Mouse (Mus musculus): ENCODE measurements at regions not wholly inside any gene's neighbourhood (a gene's known extent, or its start where the extent isn't known, plus 50 kb on each side); places are given as distances from the start of the nearest gene placed in this dataset.
"Not testable (repeated sequence)": the region's sequence is repeated elsewhere in the genome, so short reads cannot be mapped to it uniquely, and the experiment has no call there.

DNA sequence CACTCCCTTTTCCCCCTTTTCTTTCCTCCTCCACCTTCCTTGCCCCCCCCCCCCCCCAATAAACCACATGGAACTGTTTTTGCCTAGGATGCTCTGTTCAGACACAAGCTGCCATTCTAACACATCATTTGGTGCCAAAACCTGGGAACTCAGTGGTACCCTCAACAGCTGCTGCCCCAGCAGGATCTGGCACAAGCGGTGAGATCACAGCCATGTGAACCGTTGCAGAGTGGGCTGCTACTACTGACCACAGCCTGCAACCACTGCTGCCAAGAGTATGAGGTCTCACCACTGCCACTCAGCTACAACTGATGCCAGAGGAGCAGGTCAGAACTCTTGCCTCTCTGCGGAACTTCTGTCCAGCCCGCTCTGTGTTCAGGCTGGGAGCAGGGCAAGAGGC lies 206.2 kb downstream of the Pcsk1 start:
- DNase-seq (ENCODE audit: low read depth, low spot score), result no peak

DNA sequence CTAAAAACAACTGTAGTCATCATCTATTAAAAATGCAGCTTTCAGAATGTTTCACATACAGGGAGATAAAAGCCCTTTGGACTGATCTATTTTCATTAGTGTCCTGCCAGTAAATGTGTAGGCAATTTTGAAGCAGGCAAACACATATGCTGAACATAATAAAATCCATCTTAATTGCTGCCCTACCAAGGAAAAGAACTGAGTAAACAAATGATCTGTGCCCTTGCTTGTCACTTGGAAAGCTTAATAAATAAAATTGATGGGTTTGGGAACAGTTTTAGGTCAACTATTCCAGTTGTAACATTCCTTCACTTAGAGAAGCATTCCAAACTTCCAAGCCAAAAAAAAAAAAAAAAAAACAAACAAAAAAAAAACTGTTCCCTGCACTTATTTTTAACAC lies 230.2 kb downstream of the Pcsk1 start:
- DNase-seq (ENCODE audit: low read depth, low spot score), result no peak

DNA sequence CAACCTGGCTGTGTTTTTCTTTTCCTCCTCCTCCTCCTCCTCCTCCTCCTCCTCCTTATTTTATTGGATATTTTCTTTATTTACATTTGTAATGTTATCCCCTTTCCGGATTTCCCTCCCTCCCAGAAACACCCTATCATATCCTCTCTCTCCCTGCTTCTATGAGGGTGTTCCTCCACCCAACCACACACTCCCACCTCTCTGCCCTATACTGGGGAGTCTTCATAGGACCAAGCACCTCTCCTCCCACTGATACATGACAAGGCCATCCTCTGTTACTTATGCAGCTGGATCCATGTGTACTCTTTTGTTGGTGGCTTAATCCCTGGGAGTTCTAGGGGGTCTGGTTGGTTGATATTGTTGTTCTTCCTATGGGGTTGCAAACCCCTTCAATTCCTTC lies 230.6 kb downstream of the Pcsk1 start:
- no peak for DNase-seq (ENCODE audit: low read depth, low spot score)

DNA sequence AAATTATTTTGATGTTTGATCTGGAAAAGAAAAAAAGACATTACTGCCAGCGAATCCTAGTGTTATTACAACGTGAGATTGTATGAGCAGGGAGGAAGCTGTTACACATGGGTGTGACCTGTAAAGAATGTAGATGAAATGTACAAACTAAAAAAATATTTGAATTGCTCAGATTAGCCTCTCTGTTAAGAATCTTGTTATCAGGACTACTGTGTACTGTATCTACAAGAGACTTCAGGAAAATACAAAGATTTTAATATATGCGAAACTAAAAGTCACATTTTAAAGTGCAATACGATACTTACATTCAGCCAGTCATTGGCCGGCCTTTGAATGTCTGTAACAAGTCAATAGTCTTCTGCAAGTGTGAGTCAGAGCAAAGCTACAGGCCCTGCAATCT lies 247.4 kb downstream of the Pcsk1 start:
- no peak for DNase-seq (ENCODE audit: low read depth, low spot score)

DNA sequence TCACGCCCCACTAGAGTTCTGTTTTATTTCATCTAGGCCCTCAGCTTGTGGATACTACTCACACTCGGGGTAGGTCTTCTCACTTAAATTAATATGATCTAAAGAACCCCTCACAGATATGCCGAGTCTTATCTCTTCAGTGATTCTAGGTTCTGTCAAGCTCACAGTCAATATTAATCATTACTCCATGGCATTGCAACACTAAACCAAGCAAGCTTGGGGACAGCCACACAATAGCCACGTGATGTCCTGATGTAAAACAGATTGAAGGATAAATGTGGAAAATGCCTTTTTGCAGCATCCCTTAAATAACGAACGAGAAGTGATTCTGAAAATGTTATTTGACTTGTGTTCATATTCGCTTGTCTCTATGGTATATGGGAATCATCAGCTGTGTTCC lies 253.8 kb downstream of the Pcsk1 start:
- DNase-seq (ENCODE audit: low read depth, low spot score), result no peak

DNA sequence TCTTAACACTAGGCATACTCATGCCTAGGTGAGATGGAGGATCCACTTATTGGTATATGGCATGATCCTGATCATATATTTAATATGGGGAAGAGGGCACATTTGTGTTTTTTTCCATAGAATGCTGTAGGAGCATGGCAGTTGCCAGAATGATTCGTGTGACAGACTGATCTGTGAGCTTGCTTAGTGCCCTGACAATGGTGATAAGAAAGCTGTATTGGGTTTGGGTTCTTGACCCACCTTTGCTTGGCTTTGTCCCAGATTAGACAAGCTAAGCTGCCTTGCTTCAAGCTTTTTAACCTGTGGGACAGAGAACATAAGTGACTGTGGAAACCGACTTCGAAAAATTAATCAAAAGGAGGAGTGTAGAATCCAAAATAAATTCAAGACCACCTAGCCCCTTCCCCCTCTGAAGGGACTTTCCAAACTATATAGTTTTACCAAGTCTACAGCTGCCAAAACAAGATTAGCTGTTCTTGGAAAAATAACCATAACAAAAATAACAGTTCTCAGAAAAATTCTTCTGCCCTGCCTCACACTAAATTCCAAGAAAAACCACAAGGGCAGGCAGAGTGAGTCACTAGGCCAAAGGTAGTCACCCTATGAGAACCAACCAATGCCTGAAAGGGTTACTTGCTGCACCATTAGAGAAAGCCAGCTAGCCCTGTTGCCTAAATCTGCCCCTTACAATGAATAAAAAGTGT lies 277.2 kb downstream of the Pcsk1 start:
- no peak for DNase-seq (ENCODE audit: low read depth, low spot score)

DNA sequence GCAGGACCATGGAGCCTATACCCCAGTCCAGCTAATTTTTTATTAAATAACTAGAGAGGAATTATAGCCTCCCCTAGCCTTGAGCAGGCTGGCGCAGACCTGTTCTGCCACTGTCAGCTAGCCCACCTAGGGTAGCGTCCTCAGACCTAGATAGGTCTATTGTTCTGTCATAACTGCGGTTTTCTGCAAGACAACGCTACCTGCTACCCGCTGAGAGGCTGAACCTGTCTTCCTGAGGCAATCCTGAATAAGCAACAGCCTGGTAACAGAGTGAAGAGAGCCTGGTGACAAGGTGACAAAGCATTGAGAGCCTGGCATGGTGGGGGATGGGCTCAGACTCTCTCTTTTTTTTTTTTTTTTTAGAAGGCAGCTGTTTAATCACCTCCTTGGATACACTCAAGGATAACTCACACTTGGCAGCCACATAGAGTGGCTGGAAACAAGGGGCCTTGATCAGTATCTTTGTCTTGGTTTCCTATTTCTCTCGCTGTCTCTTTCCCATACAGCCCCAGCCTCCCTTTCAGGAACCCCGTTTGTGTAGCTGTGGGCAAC lies 278.7 kb downstream of the Pcsk1 start:
- DNase-seq (ENCODE audit: low read depth, low spot score), result peak; percentile 71

DNA sequence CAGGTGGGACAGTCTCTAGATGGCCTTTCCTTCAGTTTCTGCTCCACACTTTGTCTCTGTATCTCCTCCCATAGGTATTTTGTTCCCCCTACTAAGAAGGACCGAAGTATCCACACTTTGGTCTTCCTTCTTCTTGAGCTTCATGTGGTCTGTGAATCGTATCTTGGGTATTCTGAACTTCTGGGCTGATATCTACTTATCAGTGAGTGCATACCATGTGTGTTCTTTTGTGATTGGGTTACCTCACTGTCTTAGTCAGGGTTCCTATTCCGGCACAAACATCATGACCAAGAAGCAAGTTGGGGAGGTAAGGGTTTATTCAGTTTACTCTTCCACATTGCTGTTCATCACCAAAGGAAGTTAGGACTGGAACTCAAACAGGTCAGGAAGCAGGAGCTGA lies 287.5 kb downstream of the Pcsk1 start:
- not testable (repeated sequence) for DNase-seq (ENCODE audit: low read depth, low spot score)

DNA sequence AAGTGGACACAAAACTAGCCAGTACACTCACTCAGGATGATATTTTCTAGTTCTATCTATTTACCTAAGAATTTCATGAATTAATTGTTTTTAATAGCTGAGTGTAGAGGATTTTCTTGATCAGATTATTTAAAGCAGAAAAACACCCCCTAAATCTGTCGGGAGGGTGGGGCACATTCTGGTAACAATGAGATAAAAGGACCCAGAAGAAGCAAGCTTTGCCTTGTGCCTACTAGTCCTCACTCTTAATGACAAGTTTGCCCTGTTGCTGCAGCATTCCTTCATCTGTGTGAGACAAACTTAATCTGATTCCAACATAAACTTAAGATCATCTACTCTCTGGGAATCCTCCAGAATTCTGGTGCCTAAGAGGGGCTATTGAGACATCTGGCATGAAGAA lies 288.1 kb downstream of the Pcsk1 start:
- no peak for DNase-seq (ENCODE audit: low read depth, low spot score)

DNA sequence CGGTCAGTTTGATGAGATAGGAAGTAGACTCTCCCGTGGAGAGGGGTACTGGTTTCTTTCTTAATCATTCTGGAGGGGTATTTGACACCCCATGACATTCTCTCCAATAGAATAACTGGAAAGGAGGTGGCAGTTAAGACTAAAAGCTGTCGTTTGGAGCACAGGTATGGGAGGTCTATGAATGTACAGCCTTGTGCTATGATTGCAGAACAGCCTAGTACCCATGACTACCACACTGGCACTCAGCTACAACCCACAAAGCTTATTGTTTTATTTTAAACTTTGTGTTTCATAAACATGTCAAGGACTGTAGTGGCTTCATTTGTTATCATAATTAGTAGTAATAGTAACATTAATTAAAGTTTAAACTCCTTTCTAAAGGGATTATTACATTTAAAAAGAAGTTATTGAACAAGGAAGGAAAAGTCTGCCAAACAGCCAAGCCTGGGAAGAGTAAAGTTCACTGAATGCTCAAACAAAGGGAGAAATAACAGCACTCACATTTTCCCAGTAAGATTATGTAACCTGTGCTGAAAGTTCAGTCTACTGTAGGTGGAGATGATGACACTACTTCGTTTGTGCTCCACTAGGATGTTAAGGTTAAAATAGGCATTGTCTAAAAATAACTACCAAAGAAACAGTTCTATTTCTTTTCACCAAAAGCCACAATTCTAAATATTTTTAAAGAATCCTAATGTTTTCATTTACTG lies 295.2 kb downstream of the Pcsk1 start:
- no peak for DNase-seq (ENCODE audit: low read depth, low spot score)

DNA sequence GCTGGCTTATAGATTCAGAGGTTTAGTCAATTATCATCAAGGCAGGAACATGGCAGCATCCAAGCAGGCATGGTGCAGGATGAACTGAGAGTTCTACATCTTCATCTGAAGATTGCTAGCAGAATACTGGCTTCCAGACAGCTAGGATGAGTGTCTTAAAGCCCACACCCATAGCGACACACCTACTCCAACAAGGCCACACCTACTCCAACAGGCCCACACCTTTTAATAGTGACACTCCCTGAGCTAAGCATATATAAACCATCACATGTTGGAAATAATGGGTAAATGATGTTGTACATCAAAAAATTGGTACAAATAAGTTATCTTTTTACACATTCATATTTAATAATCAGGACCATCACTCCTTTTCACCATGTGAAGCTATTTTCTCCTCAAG lies 299.6 kb downstream of the Pcsk1 start:
- DNase-seq (ENCODE audit: low read depth, low spot score), result no peak

DNA sequence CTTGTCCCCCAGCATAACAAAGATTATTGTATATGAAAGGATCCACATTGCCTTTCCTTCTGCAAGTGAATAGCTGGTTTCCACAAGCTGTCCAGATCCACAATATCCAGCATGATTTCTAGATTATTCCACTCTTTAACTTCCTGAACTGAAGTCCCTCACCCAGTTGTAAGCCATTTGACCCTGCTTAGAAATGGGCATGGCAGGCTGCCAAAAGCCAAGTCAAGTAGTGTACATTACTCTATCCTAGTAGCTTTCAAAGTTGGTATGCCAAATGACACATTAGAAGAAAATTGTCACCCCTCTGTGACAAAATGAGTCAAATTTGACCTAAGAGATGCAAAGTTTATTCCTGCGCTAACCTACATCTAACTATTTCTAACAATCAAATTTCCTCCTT lies 300.6 kb downstream of the Pcsk1 start:
- DNase-seq (ENCODE audit: low read depth, low spot score), result no peak

DNA sequence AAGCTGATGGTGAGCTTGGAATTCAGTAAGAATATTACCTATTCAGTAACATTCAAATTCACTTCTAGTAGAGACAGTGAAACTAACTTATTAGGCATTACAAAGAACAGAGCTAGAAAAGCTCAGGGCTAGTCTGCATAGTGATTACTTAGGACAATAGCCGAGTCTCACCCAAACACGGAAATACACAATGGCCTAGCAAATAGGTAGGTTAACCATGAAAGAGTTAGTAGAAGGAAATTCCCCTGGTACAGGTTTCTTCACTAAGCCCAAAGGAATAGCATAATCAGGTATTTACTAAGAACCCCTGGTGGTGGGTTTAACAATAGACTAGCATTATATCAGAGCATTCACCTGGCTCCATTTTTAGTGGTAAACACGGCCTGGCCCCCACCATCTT lies 306.7 kb upstream of the Ell2 start:
- DNase-seq (ENCODE audit: low read depth, low spot score), result peak; percentile 80

DNA sequence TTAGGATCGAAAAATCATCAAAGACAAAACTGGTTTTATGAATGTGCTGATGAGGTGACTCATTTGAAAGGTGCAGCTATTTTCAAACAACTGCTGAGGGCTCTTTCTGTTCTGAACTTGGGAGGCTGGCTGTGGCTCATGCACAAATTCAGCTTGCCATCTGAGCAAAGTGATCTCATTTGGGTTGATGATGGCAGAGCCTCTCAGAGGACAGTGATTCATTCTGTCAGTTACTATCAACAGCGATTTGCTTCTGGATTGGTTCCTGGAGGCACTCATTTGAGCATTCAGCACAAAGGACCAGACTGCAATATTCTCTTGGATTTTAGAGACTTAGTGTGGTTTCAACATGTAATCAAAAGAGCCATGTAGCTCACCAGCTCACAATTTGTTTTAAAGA lies 285.8 kb upstream of the Ell2 start:
- DNase-seq (ENCODE audit: low read depth, low spot score), result no peak

DNA sequence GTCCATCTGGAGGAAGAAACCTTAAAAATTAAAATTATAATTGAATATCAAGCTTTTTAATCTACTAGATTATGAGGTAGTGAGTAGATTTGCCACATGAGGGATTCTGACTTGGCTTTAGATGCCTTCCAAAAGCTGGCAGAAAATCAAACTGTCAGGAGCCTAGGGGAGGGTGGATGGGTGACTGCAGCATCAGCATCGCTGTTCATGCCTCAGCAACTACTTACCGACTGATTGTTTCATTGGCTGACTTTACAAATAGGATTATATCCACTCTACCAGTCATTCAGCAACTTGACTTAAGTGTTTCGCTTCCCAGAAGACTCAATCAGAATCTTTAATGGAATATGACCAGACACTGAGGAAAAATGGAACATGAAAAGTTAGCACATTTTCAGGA lies 279.6 kb upstream of the Ell2 start:
- DNase-seq (ENCODE audit: low read depth, low spot score), result no peak

DNA sequence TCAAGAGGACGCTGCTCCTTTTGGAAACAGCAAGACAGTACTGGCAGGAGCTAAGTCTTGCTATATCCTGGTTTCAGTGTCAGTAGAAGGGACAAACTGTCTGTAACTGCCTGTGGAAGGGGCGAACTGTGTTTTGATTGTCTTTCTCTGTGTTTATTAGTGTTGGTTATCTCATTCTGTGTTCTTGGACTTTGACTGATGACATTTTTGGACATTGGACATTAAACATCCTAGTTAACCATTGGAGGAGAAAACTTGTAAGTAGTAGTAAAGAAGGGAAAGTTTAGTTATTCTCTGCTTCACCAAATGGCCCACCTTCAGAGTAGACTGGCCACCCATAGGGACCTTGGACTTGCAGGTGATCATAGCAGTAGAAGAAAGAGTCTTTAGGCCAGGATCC lies 267.4 kb upstream of the Ell2 start:
- DNase-seq (ENCODE audit: low read depth, low spot score), result no peak

DNA sequence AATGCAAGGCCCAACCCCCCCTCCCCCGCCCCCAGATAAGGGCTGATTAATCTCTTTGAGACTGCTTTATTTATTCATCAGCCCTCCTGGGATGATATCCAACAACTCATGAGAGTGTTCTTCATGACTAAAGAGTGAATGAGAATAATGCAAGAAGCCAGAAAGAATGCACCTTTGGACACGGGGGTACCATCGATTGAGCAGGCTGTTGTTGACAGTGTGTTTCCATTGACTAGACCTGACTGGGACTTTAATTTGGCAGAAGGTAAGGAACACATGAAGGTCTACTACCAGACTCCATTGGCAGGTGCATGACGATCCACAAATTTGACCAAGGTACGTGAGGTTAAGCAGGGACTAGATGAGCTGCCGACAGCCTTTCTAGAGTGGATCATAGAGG lies 266.5 kb upstream of the Ell2 start:
- DNase-seq (ENCODE audit: low read depth, low spot score), result no peak

DNA sequence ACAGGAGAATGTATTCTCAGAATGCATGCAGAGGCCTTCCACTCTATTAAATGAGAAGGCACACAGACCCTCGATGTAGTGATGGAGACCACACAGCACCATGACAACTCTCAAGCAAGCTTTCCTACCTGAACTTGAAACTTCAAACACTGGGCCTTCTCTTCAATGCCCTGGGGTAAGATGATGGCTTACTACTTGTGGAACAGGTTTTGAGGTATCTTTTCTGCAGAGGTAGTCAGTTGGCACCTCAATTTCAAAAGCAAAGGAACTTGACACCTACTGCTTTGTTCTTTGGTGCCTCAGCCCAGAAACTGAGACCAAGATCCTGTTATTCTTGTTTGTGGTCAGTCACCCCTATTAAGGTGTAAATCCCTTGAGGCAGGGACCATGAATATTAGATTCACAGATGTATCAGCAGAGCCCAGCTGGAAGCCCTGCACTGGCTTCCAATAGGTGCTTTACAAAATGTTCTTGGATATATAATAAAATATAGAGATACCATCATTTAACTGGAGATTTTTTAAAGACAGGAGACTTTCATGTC lies 246.2 kb upstream of the Ell2 start:
- DNase-seq (ENCODE audit: low read depth, low spot score), result no peak

DNA sequence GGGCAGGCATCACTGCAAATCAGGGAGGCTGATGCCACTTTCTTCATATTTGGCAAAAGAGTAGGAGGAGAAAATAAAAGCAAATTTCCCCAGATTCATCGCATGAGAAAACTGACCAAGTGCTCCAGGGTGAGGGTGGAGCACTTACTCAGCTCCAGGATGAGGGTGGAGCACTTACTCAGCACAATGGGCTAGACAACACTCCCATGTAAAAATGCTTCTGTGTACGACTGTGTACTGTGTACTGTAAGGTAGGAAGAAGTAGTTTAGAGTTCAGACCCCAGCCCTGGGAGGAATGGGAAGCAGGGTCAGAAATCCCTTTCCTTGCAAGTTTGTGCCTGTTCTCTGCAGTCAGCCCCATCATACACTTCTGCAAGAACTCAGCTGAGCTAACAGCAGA lies 245.3 kb upstream of the Ell2 start:
- no peak for DNase-seq (ENCODE audit: low read depth, low spot score)

DNA sequence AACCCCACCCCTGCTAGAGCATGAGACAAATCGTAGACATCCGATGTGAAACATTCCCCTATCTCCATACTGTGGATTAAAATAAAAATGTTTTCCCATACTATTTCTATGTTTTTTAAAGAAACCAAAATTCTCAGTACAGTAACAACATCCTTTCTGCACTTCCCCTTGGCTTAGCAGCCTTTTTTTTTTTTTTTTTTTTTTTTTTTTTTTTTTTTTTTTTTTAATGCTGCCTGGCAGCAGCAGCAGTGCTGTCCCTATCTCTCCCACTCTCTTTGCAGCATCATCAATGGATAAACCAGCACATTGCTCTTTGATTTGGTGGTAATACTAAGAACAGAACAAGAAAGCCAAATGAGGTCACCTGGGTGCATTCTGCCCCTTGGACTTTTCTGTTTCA lies 239.3 kb upstream of the Ell2 start:
- DNase-seq (ENCODE audit: low read depth, low spot score), result no peak

DNA sequence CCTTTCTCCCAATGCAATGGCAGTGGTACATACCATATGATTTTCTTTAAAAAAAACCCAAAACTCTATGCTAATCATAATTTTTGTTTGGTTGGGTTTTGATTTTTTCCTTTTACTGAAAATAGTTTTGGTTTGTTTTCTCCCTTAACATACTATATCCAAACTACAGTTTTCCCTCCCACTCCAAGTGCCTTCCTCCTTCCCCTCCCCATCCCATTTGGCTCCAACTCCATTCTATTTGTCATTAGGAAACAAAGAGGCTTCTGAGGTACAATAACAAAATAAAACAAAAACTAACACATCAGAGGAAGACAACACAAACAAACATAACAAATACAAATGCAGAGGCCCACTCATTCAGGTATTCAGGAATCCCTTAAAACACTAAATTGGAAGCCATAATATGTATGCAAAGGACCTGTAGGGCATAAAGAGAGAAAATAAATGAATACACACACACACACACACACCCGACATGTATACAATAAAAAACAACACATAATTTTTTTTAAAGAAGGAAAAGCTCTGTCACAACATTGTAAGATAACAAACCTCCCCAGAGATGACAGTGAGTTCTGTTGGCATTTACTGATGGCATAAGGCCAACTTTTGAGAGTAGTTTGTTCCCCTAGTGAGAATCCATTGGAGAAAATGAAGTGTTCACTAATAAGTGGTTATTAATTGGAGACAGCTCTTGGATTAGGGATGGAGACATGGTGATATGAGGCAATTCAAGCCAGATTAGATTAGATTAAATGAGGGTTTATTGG lies 230.5 kb upstream of the Ell2 start:
- no peak for DNase-seq (ENCODE audit: low read depth, low spot score)

All from ZHBTc4 (cell line).